Mouse (Mus musculus) spleen, adult 2 months (tissue): Measurements from ENCODE around the gene Zfp771.

Experiments
- CTCF ChIP-seq: fragments of 200-500 bp; IDR thresholded peaks from 2 replicates; pipeline ENCODE4 v1.5.1; 2011; ENCODE audit warnings: mild to moderate bottlenecking, inconsistent platforms; ENCODE audit not compliant: insufficient read depth, insufficient read length, insufficient replicate concordance; ENCODE audit errors: extremely low read depth
- POLR2A ChIP-seq: fragments of 200-500 bp; IDR thresholded peaks from 2 replicates; pipeline ENCODE4 v1.6.1; 2011; ENCODE audit warnings: low read depth, low read length, inconsistent platforms

DNA sequence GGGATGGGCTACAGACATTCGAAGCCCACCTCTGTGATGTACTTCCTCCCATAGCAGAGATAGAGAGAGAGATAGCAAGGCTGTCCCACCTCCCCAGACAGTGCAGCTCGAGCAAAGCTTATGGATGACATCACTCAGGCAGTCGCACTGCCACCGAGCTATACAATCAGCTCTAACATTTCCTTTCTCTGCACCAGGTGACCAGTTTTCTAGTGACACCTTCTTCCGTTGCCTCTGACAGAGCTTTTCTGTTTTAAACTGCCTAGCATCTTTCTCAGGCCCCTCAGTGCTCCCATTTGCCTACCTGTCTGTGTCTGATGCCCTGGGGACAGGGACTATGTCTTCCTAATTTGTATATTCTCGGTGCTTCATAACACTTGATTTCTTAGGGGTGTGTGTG is 23.6 kb upstream of the Zfp771 start:
- TF ChIP-seq CTCF (no peak), POLR2A (no peak)
